Mouse (Mus musculus): ENCODE data around the gene Fam129a.
"Not testable (repeated sequence)": the region's sequence is repeated elsewhere in the genome, so short reads cannot be mapped to it uniquely, and the experiment has no call there.

Gene Fam129a

GRCm38 (mm10) chr1:151583457-151584181, 12.6 kb downstream of the Fam129a start:
- DNase-seq (ENCODE audit: low read depth, low spot score), result no peak

GRCm38 (mm10) chr1:151584182-151584471, 13.1 kb downstream of the Fam129a start:
- no peak for DNase-seq (ENCODE audit: low read depth, low spot score)

GRCm38 (mm10) chr1:151584565-151585216, 13.7 kb downstream of the Fam129a start:
- DNase-seq (ENCODE audit: low read depth, low spot score), result no peak

- DNase-seq (ENCODE audit: low read depth, low spot score), result no peak
These were observed 14.7 kb downstream of the Fam129a start for GRCm38 (mm10) chr1:151585647-151586046.

- DNase-seq (ENCODE audit: low read depth, low spot score), result no peak
These were observed 21.4 kb downstream of the Fam129a start for GRCm38 (mm10) chr1:151592085-151593017.

GRCm38 (mm10) chr1:151594906-151595305, 23.9 kb downstream of the Fam129a start:
- no peak for DNase-seq (ENCODE audit: low read depth, low spot score)

- no peak for DNase-seq (ENCODE audit: low read depth, low spot score)
These were observed 24.8 kb downstream of the Fam129a start for GRCm38 (mm10) chr1:151595600-151596299.

- DNase-seq (ENCODE audit: low read depth, low spot score), result no peak
These were observed 25.6 kb downstream of the Fam129a start for GRCm38 (mm10) chr1:151596562-151596961.

- DNase-seq (ENCODE audit: low read depth, low spot score), result no peak
These were observed 26.8 kb downstream of the Fam129a start for GRCm38 (mm10) chr1:151597677-151598297.

GRCm38 (mm10) chr1:151598876-151599275, 27.9 kb downstream of the Fam129a start:
- no peak for DNase-seq (ENCODE audit: low read depth, low spot score)

GRCm38 (mm10) chr1:151604328-151604727, 33.3 kb downstream of the Fam129a start:
- no peak for DNase-seq (ENCODE audit: low read depth, low spot score)

GRCm38 (mm10) chr1:151607957-151608356, 37.0 kb downstream of the Fam129a start:
- not testable (repeated sequence) for DNase-seq (ENCODE audit: low read depth, low spot score)

GRCm38 (mm10) chr1:151610621-151611020, 39.6 kb downstream of the Fam129a start:
- peak; percentile 8 for DNase-seq (ENCODE audit: low read depth, low spot score)

GRCm38 (mm10) chr1:151614320-151614935, 43.4 kb downstream of the Fam129a start:
- DNase-seq (ENCODE audit: low read depth, low spot score), result no peak

GRCm38 (mm10) chr1:151615625-151616024, 44.6 kb downstream of the Fam129a start:
- no peak for DNase-seq (ENCODE audit: low read depth, low spot score)

GRCm38 (mm10) chr1:151616555-151617205, 45.7 kb downstream of the Fam129a start:
- DNase-seq (ENCODE audit: low read depth, low spot score), result no peak

- DNase-seq (ENCODE audit: low read depth, low spot score), result no peak
These were observed 47.3 kb downstream of the Fam129a start for GRCm38 (mm10) chr1:151618251-151618650.

- no peak for DNase-seq (ENCODE audit: low read depth, low spot score)
These were observed 48.3 kb downstream of the Fam129a start for GRCm38 (mm10) chr1:151619281-151619711.

- no peak for DNase-seq (ENCODE audit: low read depth, low spot score)
These were observed 49.7 kb downstream of the Fam129a start for GRCm38 (mm10) chr1:151620730-151621129.
